Mouse (Mus musculus) kidney, adult 2 months (tissue): Measurements from ENCODE around the gene Muc5ac. TPM values are rescaled to one million over a fixed set of nuclear protein-coding genes. Genes with fewer than 3 reads are reported as not detected.

Experiments
- DNase-seq: peaks from one replicate; pipeline ENCODE4 v3.0.0; 2021
- H3K27ac ChIP-seq: fragments of 200-500 bp; 2 replicates; pipeline ENCODE4 v1.5.1; 2012; ENCODE audit warnings: low read depth, low read length, control low read depth, inconsistent platforms; ENCODE audit not compliant: insufficient read depth
- H3K27me3 ChIP-seq: fragments of 200-500 bp; replicated peaks from 2 replicates; pipeline ENCODE4 v1.6.1; 2012; ENCODE audit warnings: mild to moderate bottlenecking, moderate library complexity, low read length, inconsistent platforms; ENCODE audit not compliant: control insufficient read depth, insufficient read depth
- H3K36me3 ChIP-seq: fragments of 200-500 bp; 2 replicates; pipeline ENCODE4 v1.6.1; 2012; ENCODE audit warnings: mild to moderate bottlenecking, moderate library complexity, low read length, inconsistent platforms; ENCODE audit not compliant: control insufficient read depth, insufficient read depth
- H3K4me1 ChIP-seq: fragments of 200-500 bp; 2 replicates; pipeline ENCODE4 v1.6.1; 2011; ENCODE audit warnings: low read length; ENCODE audit not compliant: control insufficient read depth, insufficient read depth
- H3K4me3 ChIP-seq: fragments of 200-500 bp; 2 replicates; pipeline ENCODE4 v1.5.1; 2011; ENCODE audit warnings: mild to moderate bottlenecking, low read depth, low read length, control low read depth; ENCODE audit not compliant: insufficient read depth
- CTCF ChIP-seq: fragments of 200-500 bp; conservative IDR thresholded peaks from 2 replicates; pipeline ENCODE4 v1.5.1; 2011; ENCODE audit warnings: low read depth, mild to moderate bottlenecking, control low read depth, low read length, moderate library complexity, mixed read lengths; ENCODE audit not compliant: insufficient read depth, insufficient read length
- POLR2A ChIP-seq: fragments of 200-500 bp; IDR thresholded peaks from one replicate; pipeline ENCODE4 v1.6.1; 2011; ENCODE audit warnings: low read depth, low read length, control low read depth
- WGBS: fragments of 180-500 bp; shearing (Covaris S2); methylation state at CpG from one replicate; pipeline ENCODE4 v1.1.7; 2018; 5-methylcytosine and 5-hydroxymethylcytosine counted together
- polyA plus RNA-seq: library from polyadenylated mRNA; depleted of rRNA; stranded (reverse); fragments of >200 nt; gene quantifications from 2 replicates; pipeline ENCODE4 v1.2.3, GENCODE M21; 2012; rRNA removed

Gene Muc5ac
- polyA plus RNA-seq, 1 experiment, result 0.02 TPM

- H3K27me3 ChIP-seq, result no peaks in the 10 kb centered on the region
- 40% methylated on average over 7 of the region's 7 CpGs for WGBS
- TF ChIP-seq CTCF (no peak), POLR2A (no peak)
- H3K36me3 ChIP-seq, result no peaks in the 10 kb centered on the region
- H3K27ac ChIP-seq, result no peak overlapping the region
- no peaks in the 10 kb centered on the region for H3K4me1 ChIP-seq
- no peak for DNase-seq
- H3K4me3 ChIP-seq, result no peak overlapping the region
Measured at GRCm38 (mm10) chr7:141835941-141836340, 47.2 kb downstream of the Muc5ac start.

GRCm38 (mm10) chr7:141836423-141836822 lies 47.7 kb downstream of the Muc5ac start:
- Histone ChIP-seq H3K27ac (no peak overlapping the region), H3K27me3 (no peaks in the 10 kb centered on the region), H3K4me1 (no peaks in the 10 kb centered on the region), H3K4me3 (no peak overlapping the region), H3K36me3 (no peaks in the 10 kb centered on the region)
- WGBS, result 56% methylated on average over 8 of the region's 8 CpGs
- TF ChIP-seq CTCF, result no peak
- no peak for TF ChIP-seq POLR2A
- DNase-seq, result no peak

GRCm38 (mm10) chr7:141838779-141839178 lies 50.0 kb downstream of the Muc5ac start, which contains the start of gene Muc5b:
Gene Muc5b (plus strand): TSS chr7:141839070.
- TF ChIP-seq POLR2A, result no peak
- no peak for TF ChIP-seq CTCF
- WGBS, result 61% methylated on average over 5 of the region's 5 CpGs
- Histone ChIP-seq H3K27ac (no peak within 1 kb of the TSS), H3K4me1 (no peaks in the 10 kb centered on the region), H3K27me3 (no peaks in the 10 kb centered on the region), H3K4me3 (no peak within 1 kb of the TSS), H3K36me3 (no peaks in the 10 kb centered on the region)
- DNase-seq, result no peak

- no peaks in the 10 kb centered on the region for H3K27me3 ChIP-seq
- H3K4me3 ChIP-seq, result no peak overlapping the region
- H3K36me3 ChIP-seq, result no peaks in the 10 kb centered on the region
- TF ChIP-seq CTCF (no peak), POLR2A (no peak)
- DNase-seq, result peak; percentile 14
- 42% methylated on average over 10 of the region's 10 CpGs for WGBS
- H3K4me1 ChIP-seq, result no peaks in the 10 kb centered on the region
- H3K27ac ChIP-seq, result no peak overlapping the region
Measured at GRCm38 (mm10) chr7:141840354-141840753, 51.6 kb downstream of the Muc5ac start.

- WGBS, result 71% methylated on average over 4 of the region's 4 CpGs
- Histone ChIP-seq H3K4me3 (no peak overlapping the region), H3K4me1 (no peaks in the 10 kb centered on the region), H3K27ac (no peak overlapping the region), H3K36me3 (no peaks in the 10 kb centered on the region), H3K27me3 (no peaks in the 10 kb centered on the region)
- no peak for DNase-seq
- TF ChIP-seq POLR2A (no peak), CTCF (no peak)
Measured at GRCm38 (mm10) chr7:141861046-141861445, 72.3 kb downstream of the Muc5ac start.

Other genes with a start within 250 kb of the Muc5ac start
- gene Chid1, start 249.1 kb upstream of the Muc5ac start, polyA plus RNA-seq, result 34.4 and 35.6 TPM in 2 replicates
- 94.8 and 95.4 TPM in 2 replicates for gene Ap2a2, start 226.8 kb upstream of the Muc5ac start, polyA plus RNA-seq
- gene Muc6, start 133.7 kb upstream of the Muc5ac start, polyA plus RNA-seq, result 0.01 and 0.02 TPM in 2 replicates
- 0.24 and 0.39 TPM in 2 replicates for gene Muc2, start 98.6 kb upstream of the Muc5ac start, polyA plus RNA-seq
- not detected in 2 replicates for gene Muc5b, start 50.1 kb downstream of the Muc5ac start, polyA plus RNA-seq
- gene Tollip, start 129.5 kb downstream of the Muc5ac start, polyA plus RNA-seq, result 86.2 and 92.3 TPM in 2 replicates
- gene Brsk2, start 160.8 kb downstream of the Muc5ac start, polyA plus RNA-seq, result 0.31 and 0.52 TPM in 2 replicates